Mouse (Mus musculus) 416B (cell line): ENCODE results near the gene Plcxd2.

Experiments used
- DNase-seq: peaks from one replicate; pipeline ENCODE4 v3.0.0; 2011; ENCODE audit warnings: low read depth

The Plcxd2 gene

GRCm38 (mm10) chr16:45937381-45937780 lies 72.6 kb downstream of the Plcxd2 start:
- DNase-seq: no peak

- DNase-seq: no peak
These were observed 73.5 kb downstream of the Plcxd2 start for GRCm38 (mm10) chr16:45936521-45936920.

DNA sequence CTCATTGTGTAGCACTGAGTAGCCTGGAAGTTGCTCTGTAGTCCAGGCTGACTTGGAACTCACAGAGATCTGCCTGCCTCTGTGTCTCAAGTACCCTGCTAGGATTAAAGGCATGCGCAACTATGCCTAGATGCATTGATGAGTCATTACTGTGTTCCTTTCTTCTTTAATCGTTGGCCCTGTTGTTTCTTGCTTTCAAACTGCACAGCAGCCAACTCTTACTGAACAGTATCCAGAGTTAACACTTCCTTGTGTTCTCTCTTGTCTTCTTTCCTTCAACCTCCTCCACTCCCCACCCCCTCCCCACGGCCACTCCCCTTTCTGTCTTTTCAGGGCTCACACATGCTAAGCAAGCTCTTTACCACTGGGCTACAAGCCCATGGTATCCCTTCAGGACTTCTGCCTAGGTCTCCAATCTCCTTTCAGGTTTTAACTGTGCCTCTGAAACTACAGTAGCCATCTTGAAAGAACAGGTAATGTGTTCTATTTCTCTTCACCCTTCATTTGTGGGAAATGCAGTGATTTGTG lies 74.0 kb downstream of the Plcxd2 start:
- peak; percentile 10 for DNase-seq

DNA sequence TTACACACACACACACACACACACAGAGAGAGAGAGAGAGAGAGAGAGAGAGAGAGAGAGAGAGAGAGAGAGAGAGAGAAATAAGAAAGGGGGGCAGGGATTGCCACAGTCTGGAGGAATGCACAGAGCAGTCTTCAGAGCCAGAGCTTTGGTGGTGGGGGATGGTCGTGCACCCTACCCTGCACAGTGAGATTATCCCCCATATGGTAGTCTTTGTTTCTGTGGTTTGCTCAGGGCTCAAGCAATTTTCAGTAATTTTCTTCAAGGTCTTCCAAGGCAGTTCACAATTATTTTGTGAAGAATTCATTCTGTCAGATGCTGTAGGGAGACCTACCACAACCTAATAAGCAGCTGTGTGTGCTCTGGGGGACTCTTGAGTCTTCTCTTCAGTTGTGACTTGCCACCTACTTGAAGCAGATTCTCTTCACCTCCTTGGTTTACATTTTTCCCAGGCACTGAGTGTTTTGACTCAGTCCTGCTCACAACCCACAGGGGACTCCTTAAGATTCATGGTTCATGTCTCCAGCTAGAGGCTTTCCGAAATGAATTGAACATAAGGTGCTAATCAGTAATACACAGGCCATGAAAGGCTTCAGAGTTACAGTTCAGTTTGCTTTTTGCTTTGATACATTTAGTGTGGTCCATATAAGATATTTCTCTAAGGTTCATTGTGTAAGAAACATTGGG lies 75.2 kb downstream of the Plcxd2 start:
- no peak for DNase-seq

GRCm38 (mm10) chr16:45930308-45930707 lies 79.7 kb downstream of the Plcxd2 start:
- no peak for DNase-seq

GRCm38 (mm10) chr16:45928090-45928489 lies 81.9 kb downstream of the Plcxd2 start:
- DNase-seq: peak; percentile 81

DNA sequence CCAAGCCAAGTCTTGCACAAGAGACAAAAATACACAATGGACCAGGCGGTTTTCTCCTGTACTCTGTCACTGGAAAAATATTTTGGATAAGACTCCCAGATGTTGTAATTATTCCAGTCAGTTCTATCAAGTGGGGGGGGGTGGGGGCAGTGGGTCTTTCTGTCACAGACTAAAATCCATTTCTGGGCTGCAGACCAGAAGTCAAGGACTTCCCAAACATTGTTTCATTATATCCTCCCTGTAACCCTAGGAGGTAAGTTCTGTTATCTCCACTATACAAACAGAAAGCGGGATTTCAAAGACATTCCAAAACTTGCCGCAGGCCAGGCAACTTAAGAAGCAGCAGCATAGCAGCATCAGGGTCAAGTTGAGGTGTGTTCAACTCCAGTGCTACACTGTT lies 82.4 kb downstream of the Plcxd2 start:
- DNase-seq: no peak

DNA sequence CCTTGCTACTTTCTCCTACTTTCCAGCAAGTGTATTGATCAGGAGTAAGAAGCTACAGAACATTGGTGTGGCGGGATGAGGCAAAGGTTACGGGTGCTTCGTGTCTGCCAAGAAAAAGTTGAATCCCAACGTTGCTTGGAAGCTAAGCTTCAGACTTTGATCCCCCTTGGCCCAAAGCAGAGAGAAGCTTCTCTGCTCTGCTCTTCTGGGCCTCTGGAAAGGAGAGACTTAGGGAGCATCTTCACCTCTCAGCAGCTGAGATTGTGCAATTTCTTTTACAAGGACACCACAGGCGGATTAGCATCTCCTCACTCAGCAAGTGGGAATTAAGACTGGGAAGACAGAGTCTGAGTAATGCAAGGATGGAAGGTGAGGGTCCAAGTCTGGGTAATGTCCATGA lies 83.1 kb downstream of the Plcxd2 start:
- no peak for DNase-seq

GRCm38 (mm10) chr16:45923731-45924424 lies 86.1 kb downstream of the Plcxd2 start:
- DNase-seq: no peak

GRCm38 (mm10) chr16:45922546-45923229 lies 87.3 kb downstream of the Plcxd2 start:
- no peak for DNase-seq

DNA sequence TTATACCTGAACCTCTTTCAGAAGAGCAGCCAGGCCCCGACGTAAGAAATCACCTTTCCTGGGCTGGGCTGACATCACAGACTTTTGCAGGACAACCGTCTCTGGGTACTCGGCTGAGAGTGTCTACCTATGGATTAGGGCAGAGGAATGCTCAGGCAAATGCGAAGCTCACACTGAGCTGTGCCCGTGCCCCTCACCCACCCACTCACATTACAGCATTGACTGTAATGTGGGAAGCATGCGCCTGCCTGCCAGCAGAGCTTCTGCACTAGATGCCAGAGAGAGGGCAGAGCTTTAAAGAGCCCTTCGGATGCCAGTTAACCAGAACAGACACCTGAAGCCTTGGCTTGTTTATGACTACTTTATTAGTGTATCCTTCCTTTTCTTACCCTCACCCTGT lies 90.4 kb downstream of the Plcxd2 start:
- no peak for DNase-seq
